Mouse (Mus musculus) MEL-GATA-1-ER (cell line): ENCODE measurements around the gene Sh2d1b1.

Experiments
- DNase-seq: peaks from one replicate; pipeline ENCODE4 v3.0.0-alpha.2; 2012; ENCODE audit warnings: low read depth; ENCODE audit errors: extremely low read depth

The Sh2d1b1 gene

DNA sequence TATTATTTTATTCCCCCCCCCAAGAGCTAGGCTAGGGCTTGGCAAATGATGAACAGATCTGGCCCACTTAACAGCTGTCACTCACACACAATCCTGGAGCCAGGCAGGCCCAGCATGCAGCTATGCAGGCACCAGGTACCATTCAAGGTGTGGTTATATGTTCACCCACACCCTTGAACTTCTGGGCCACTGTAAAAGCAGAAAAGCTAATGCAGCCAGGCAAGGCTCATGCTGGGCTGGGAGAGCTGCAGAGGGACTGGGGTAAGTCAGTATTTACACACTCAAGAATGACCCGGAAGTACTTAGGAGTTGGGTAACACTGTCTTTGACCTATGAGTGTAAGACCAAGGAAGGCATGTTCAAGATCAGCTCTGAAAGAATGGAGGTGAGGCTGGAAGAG, 47.2 kb downstream of the Sh2d1b1 start:
- no peak for DNase-seq

DNA sequence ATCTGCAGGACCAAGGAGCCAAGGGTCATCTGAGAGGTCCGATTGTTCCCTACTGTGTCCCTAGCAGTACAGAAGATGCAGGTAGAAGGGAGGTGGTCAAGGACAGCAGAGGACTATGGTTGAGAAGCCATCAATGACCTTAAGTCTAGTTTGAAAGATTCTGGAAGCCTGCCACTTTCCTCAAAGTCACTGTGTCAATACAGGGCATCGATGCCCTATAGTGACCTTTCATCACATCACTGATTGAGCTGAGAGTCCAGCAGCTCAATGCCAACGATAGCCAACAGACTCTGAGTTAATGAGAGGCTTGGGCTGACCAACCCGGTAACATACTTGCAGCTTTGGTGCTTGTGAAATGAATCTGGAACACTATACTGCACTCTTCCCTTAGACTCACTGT, 48.2 kb downstream of the Sh2d1b1 start:
- DNase-seq = no peak

- no peak for DNase-seq
These were observed 54.8 kb downstream of the Sh2d1b1 start for GRCm38 (mm10) chr1:170331926-170332325.

- no peak for DNase-seq
These were observed 55.7 kb downstream of the Sh2d1b1 start for GRCm38 (mm10) chr1:170332775-170333174.
